Mouse (Mus musculus) heart, adult 2 months (tissue): ENCODE data around the gene Glis1. TPM values are rescaled to one million over a fixed set of nuclear protein-coding genes. Genes with fewer than 3 reads are reported as not detected.

Source experiments
- DNase-seq, 2 experiments: peaks; one replicate each; pipeline ENCODE4 v3.0.0; 2021
- H3K27ac ChIP-seq: fragments of 200-600 bp; 2 replicates; pipeline ENCODE4 v1.8.1; 2022
- H3K27me3 ChIP-seq: fragments of 200-500 bp; 2 replicates; pipeline ENCODE4 v1.6.1; 2012; ENCODE audit warnings: mild to moderate bottlenecking, low read length, inconsistent platforms, mixed read lengths; ENCODE audit not compliant: control insufficient read depth, insufficient read depth
- H3K36me3 ChIP-seq: fragments of 200-500 bp; 2 replicates; pipeline ENCODE4 v1.6.1; 2012; ENCODE audit warnings: low read length, inconsistent platforms; ENCODE audit not compliant: control insufficient read depth, insufficient read depth
- H3K4me1 ChIP-seq: fragments of 200-500 bp; 2 replicates; pipeline ENCODE4 v1.6.1; 2011; ENCODE audit warnings: low read length; ENCODE audit not compliant: control insufficient read depth, insufficient read depth
- H3K4me3 ChIP-seq: fragments of 200-600 bp; 2 replicates; pipeline ENCODE4 v1.8.1; 2022
- H3K79me2 ChIP-seq: fragments of 200-500 bp; replicated peaks from 2 replicates; pipeline ENCODE4 v1.6.1; 2012; ENCODE audit warnings: mild to moderate bottlenecking, inconsistent platforms, low read length, moderate library complexity, mixed read lengths; ENCODE audit not compliant: control insufficient read depth, insufficient read depth
- H3K9ac ChIP-seq: fragments of 200-500 bp; 2 replicates; pipeline ENCODE4 v1.6.1; 2012; ENCODE audit warnings: low read depth, mild to moderate bottlenecking, control low read depth, inconsistent platforms, low read length, mixed read lengths
- CTCF ChIP-seq: fragments of 200-600 bp; IDR thresholded peaks from 2 replicates; pipeline ENCODE4 v1.8.1; 2022; ENCODE audit warnings: antibody characterized with exemption, mild to moderate bottlenecking, moderate library complexity
- EP300 ChIP-seq: fragments of 200-500 bp; IDR thresholded peaks from 2 replicates; pipeline ENCODE4 v1.6.1; 2011; ENCODE audit warnings: low read depth, low read length, control low read depth; ENCODE audit not compliant: insufficient read depth
- POLR2A ChIP-seq: fragments of 200-500 bp; IDR thresholded peaks from 2 replicates; pipeline ENCODE4 v1.6.1; 2011; ENCODE audit warnings: mild to moderate bottlenecking, low read depth, low read length, control low read depth; ENCODE audit not compliant: insufficient read depth
- WGBS: fragments of 180-500 bp; shearing (Covaris S2); methylation state at CpG from one replicate; pipeline ENCODE4 v1.1.7; 2018; 5-methylcytosine and 5-hydroxymethylcytosine counted together
- intact Hi-C: fragments of 180-260 bp; cut with DNase I; formaldehyde crosslinking; loops from one replicate; pipeline ENCODE4 v1.15.1; 2025
- polyA plus RNA-seq: library from polyadenylated mRNA; depleted of rRNA; stranded (reverse); fragments of >200 nt; gene quantifications from 2 replicates; pipeline ENCODE4 v1.2.3, GENCODE M21; 2012
- total RNA-seq, 2 experiments: library from RNA; stranded (reverse); gene quantifications; 2 replicates each; pipeline ENCODE4 v1.2.3; 2021

Gene Glis1
- total and polyA plus RNA-seq, 3 experiments, result 0.29 to 0.52 (median 0.30) TPM

DNA sequence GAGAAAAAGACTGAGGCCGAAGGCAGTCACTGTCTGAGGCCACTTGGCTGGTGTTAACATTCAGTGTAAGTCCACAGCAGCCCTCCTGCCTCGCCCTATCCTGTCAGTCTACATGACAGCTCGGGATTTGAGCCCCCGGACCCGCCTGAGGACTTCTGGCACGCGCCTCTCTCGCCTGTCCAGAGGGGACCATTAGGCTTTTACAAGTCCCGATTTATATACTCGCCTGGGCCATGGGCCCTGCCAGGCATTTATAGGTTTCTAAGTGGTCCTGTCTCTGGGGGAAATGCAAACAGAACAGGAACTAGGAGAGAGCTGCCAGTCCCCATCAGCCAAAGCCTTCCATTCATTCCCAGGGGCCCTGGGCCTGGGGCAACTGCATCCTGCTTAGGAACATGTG, 203.9 kb downstream of the Glis1 start:
- intact Hi-C loops, result loop anchor here (5.0 kb wide), 1 partner anchor 216 kb away; no protein-coding TSS in a partner anchor
- H3K36me3 ChIP-seq, result no peaks in the 10 kb centered on the region

GRCm38 (mm10) chr4:107641624-107642023, 207.2 kb downstream of the Glis1 start:
- H3K79me2 ChIP-seq, result no peaks in the 10 kb centered on the region
- H3K9ac ChIP-seq, result no peak overlapping the region
- no peaks in the 10 kb centered on the region for H3K36me3 ChIP-seq
- no peak overlapping the region for H3K27ac ChIP-seq
- DNase-seq, result no peak
- no peak overlapping the region for H3K4me3 ChIP-seq
- no peaks in the 10 kb centered on the region for H3K27me3 ChIP-seq
- intact Hi-C loops, result no loop called here
- H3K4me1 ChIP-seq, result no peaks in the 10 kb centered on the region
- WGBS, result 46% methylated on average over 4 of the region's 4 CpGs
- TF ChIP-seq CTCF (no peak), POLR2A (no peak), EP300 (no peak)

More for the DNA sequence above, 203.9 kb downstream of the Glis1 start:
- Histone ChIP-seq H3K4me1 (no peaks in the 10 kb centered on the region), H3K79me2 (no peaks in the 10 kb centered on the region), H3K4me3 (no peak overlapping the region), H3K9ac (no peak overlapping the region), H3K27ac (no peak overlapping the region), H3K27me3 (no peaks in the 10 kb centered on the region)
- WGBS, result 87% methylated on average over 10 of the region's 10 CpGs
- no peak for TF ChIP-seq CTCF
- no peak for TF ChIP-seq POLR2A
- TF ChIP-seq EP300, result no peak
- no peak for DNase-seq

- Histone ChIP-seq H3K27me3 (no peaks in the 10 kb centered on the region), H3K4me3 (no peak overlapping the region), H3K79me2 (no peaks in the 10 kb centered on the region), H3K9ac (no peak overlapping the region), H3K27ac (no peak overlapping the region), H3K4me1 (no peaks in the 10 kb centered on the region), H3K36me3 (no peaks in the 10 kb centered on the region)
- intact Hi-C loops, result no loop called here
- DNase-seq, result no peak
- 60% methylated on average over 5 of the region's 5 CpGs for WGBS
- TF ChIP-seq POLR2A (no peak), EP300 (no peak), CTCF (no peak)
Observed at GRCm38 (mm10) chr4:107648959-107649485, 214.6 kb downstream of the Glis1 start.

DNA sequence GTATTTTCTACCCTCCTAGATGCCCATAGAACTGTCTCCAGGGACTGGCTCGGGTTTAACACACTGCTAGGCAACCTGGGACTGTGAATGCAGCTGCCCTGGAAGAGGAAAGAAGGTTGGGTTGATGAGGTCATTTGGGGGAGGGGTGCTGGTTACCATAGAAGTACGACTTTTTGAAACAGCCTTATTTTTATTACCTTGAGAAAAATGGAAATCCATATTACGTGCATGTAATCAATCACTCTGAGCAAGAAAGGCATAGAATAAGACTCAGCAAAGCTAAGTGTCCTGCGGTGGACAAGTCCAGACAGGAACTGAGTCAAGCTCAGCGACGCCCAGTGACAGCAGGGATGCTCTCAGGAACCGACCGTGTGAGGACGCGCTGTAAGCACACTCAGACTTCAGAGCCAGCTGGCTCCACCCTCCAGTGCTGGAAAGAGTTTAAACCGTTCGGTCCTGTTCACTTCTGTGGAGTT, 216.7 kb downstream of the Glis1 start:
- no peak for DNase-seq
- TF ChIP-seq EP300, result no peak
- TF ChIP-seq POLR2A, result no peak
- no peak for TF ChIP-seq CTCF
- H3K27ac ChIP-seq, result no peak overlapping the region
- no peak overlapping the region for H3K4me3 ChIP-seq
- H3K36me3 ChIP-seq, result no peaks in the 10 kb centered on the region
- H3K4me1 ChIP-seq, result no peaks in the 10 kb centered on the region
- H3K9ac ChIP-seq, result no peak overlapping the region
- 44% methylated on average over 12 of the region's 12 CpGs for WGBS
- intact Hi-C loops, result no loop called here
- H3K27me3 ChIP-seq, result no peaks in the 10 kb centered on the region
- H3K79me2 ChIP-seq, result no peaks in the 10 kb centered on the region

- intact Hi-C loops, result loop anchor here (1.0 kb wide), 1 partner anchor 230 kb away; no protein-coding TSS in a partner anchor
- H3K9ac ChIP-seq, result no peak overlapping the region
- no peak overlapping the region for H3K27ac ChIP-seq
- TF ChIP-seq EP300, result 0 out of 2 replicates have a peak, but pooled peaks have one; percentile 48
- no peak for TF ChIP-seq POLR2A
- TF ChIP-seq CTCF, result peak; percentile 79
- H3K4me1 ChIP-seq, result no peaks in the 10 kb centered on the region
- peak; percentile 56 to 71 for DNase-seq
- H3K4me3 ChIP-seq, result no peak overlapping the region
- no peaks in the 10 kb centered on the region for H3K79me2 ChIP-seq
- H3K27me3 ChIP-seq, result no peaks in the 10 kb centered on the region
- H3K36me3 ChIP-seq, result no peaks in the 10 kb centered on the region
- 10% methylated on average over 7 of the region's 7 CpGs for WGBS
Observed at GRCm38 (mm10) chr4:107652598-107653279, 218.3 kb downstream of the Glis1 start.

GRCm38 (mm10) chr4:107653280-107653643, 218.9 kb downstream of the Glis1 start:
- Histone ChIP-seq H3K4me1 (no peaks in the 10 kb centered on the region), H3K36me3 (no peaks in the 10 kb centered on the region), H3K27me3 (no peaks in the 10 kb centered on the region), H3K9ac (no peak overlapping the region), H3K4me3 (no peak overlapping the region), H3K79me2 (no peaks in the 10 kb centered on the region), H3K27ac (no peak overlapping the region)
- WGBS, result 60% methylated on average over 5 of the region's 5 CpGs
- no peak for TF ChIP-seq EP300
- TF ChIP-seq POLR2A, result no peak
- no peak for TF ChIP-seq CTCF
- no peak for DNase-seq
- intact Hi-C loops, result loop anchor here (1.0 kb wide), 1 partner anchor 231 kb away; no protein-coding TSS in a partner anchor
